Mouse (Mus musculus) heart, adult 9 months (tissue): ENCODE measurements around the gene Eif1b.
"Not testable (repeated sequence)": the region's sequence is repeated elsewhere in the genome, so short reads cannot be mapped to it uniquely, and the experiment has no call there.

ENCODE experiments used
- DNase-seq, 2 experiments: peaks; one replicate each; pipeline ENCODE4 v3.0.0; 2022; ENCODE audit warnings: low spot score in 2 of 2

Gene Eif1b

DNA sequence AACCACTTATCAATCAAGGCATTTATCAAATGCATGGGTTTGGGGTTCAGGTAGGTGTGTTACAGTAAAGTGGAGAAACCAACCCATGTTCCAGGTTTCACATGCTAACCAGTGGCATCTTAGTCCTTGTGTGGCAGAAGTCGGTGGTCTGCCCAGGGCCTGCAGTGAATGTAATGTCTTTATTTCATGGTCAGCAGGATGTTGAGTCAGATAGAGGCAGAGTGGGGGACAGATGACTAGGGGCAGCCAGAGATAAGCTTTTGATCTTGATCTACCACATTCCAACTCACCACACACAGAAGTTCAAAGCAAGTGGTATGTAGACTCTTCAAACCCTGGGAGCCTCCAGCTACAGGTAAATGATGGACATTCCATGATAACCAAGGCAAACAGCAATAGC lies 29.1 kb downstream of the Eif1b start:
- DNase-seq: no peak

DNA sequence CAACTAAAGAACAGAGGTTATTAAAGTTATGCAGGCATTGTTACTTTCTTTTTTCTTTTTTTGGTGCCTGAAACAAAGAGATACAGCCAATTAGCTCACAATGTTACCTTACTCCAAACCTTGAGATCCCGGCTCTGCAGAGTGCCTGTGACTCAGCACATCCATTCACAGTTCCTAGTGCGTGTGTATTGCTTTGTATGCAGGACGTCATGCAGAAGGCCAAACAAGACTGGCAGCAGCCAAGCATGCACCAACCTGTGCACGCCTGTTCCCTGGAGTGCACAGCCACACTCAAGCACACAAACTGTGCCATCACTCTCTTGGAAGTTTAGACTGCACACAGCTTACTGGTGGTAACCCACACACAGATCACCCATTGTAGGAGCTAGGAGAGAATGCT lies 35.2 kb downstream of the Eif1b start:
- no peak for DNase-seq

DNA sequence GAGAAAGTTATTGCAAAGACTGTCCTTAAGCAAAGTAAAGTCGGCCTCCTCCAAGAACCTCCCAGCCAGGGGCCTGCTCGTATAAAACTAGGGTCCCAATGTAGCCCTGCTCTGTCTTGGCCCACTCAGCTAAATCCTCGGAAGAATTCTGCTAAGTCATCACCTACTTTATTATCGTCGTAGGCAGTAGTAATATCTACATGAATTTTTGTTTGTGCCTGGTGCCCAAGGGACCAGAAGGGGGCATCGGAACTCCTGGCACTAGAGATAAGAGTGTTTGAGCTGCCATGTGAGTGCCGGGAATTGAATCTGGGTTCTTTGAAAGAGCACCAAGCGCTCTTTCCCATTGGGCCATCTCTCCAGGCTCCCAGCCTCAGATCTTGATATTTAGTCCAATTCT lies 35.9 kb downstream of the Eif1b start:
- DNase-seq: no peak

DNA sequence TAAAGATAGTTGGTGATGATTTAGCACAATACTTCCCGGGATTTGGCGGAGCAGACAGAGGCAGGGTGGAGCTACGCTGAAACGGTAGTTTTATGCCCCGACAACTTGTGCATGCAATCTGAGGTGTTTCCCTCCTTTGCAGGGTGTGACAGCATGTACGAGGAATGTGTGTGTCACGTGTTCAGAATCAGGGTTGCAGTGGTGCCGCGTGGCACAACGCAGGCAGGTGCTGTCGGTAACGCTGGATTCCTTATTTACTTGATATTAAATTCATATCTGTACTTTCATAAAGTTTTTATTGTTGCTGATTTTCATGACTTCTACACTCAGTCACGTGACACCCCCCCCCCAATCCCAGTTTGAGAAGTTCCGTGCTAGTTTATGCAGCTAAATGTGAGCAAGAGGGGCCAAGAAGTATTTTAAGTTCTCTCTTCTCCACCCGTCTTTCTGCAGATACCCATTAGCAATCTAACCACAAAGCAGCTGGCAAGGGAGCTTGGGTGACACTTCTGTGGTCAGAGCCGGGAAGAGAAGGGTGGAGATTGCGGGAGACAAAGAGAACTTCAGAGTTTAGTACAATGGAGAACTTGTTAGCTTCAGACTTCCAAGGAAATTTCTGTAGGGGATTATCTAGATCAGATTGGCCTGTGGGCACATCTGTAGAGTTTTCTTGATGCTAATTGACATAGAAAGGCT lies 36.9 kb downstream of the Eif1b start:
- DNase-seq: no peak

DNA sequence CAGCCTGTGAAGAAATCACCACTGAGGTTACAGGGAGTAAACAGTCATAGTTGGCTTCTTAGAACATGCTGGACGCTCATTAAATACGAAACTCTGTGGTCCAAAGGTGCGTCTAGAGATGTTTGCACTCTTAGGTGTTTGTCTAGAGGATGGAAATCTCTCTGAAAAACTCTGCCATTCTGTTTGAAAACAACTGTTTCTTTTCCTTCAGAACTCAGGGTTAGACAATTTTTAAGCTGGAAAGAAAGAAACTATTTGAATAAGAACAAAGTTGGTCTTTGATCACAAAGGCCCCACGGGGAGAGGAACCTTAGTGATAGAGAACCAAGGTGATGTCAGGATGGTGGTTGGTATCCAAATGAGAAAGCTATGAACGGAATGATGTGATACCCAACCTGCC lies 38.4 kb downstream of the Eif1b start:
- no peak for DNase-seq

DNA sequence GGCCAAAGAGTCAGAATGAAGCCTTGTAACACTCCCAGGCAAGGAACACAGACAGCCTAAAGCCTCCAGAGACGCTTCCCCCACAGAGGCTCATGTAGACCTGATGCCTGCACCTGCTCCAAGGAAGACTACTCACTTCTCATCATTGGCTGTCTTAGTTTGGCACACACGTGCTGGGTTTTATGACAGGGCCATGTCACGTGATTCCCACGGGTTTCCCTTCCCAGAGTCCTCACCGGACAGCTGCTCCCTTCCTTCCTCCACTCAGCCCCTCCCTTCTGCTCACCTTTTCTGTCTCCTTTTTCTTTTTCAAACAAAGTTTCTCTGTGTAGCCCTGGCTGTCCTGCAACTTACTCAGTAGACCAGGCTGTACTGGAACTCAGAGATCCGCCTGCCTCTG lies 40.0 kb downstream of the Eif1b start:
- no peak for DNase-seq

DNA sequence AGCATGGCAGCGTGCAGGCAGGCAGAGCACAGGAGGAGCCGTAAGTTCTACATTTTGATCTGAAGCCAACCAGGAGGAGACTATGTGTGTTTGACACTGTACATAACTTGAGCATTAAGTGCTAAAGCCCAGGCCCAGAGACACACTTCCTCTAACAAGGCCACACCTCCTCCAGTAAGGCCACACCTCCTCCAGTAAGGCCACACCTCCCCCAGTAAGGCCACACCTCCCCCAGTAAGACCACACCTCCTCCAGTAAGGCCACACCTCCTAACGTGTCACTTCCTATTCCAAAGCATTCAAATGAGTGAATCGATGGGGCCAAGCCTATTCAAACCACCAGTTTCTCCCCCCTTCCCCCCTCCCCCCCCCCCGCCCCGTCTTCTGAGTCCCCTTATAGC lies 40.7 kb downstream of the Eif1b start:
- DNase-seq: no peak

DNA sequence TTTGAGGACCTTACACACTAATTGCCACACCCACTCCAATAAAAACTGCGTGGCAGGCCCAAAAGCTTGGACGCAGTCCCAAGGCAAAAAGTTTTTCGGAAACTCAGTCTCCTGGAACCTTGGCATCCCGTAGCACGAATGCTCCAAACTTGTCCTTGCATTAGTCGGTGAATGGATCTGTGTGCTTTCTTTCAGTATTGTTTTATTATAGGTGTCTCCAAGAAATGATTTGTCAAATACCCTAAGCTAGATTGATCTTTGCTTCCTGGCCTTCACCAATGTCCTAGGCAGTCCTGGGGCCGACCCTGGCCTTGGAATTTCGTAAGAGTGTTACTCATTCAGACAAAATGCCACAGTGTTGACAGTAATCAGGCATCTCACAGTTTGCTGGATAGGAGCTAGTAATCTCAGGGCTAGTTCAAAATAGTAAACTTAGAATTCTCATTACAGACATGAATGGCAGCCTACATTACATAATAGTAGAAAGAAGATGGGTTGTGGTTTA lies 41.5 kb downstream of the Eif1b start:
- DNase-seq: not testable (repeated sequence)

DNA sequence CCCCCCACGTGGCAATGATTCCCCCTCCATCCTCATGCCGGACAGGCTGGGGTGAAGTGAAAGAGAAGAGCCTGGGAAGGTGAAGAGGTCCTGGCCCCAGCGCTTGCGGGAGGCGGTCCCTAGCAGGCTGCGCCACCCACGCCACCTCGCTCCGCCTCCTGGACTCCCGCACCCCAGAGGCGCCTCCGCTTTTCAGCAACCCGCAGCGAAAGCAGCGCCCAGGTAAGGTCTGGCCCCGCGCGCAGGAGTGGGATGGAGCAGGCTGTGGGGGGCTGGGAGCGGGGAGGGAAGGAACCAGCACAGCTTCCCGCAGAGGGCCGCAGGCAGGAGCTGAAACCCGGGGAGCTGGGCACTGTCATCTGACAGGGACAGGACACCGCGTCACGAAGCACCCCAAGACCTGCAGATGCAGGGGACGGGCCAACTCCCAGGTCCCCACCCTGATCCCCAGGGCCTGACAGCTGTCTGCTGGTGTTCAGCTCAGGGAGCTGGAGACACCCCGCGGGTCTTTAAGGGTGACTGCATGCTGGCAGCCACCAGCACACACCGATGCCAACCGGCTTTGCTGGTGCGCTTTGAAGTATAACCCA lies 47.7 kb downstream of the Eif1b start, which contains the start of gene Entpd3:
Gene Entpd3 (plus strand): TSS at position 157 of the 590 bp plus-strand sequence.
- no peak for DNase-seq

DNA sequence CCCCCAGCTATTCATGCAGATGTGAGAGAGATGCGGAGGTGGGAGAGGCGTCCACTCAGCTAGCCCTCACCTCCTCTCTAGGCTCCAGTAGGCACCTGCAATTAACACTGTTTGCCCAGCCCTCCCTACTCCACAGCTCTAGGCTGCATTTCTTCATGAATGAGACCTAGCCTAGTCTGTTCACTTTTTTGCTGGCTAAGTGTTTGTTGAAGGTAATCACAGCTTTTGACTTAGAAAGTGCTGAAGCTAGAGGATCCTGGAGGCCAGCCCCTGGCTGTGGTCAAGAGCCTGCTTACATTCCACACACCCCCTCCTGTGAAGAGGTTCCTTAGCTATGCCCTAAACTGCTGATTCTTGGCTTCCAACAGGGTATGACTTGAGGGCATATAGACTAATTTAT lies 49.4 kb downstream of the Eif1b start:
- no peak for DNase-seq

GRCm38 (mm10) chr9:120542241-120542640 lies 50.2 kb downstream of the Eif1b start:
- DNase-seq: no peak
